Mouse (Mus musculus) heart, postnatal 36 days (tissue): ENCODE measurements at regions not wholly inside any gene's neighbourhood (a gene's known extent, or its start where the extent isn't known, plus 50 kb on each side); places are given as distances from the start of the nearest gene placed in this dataset.

Experiments used
- DNase-seq, 2 experiments: peaks; one replicate each; pipeline ENCODE4 v3.0.0; 2021 to 2022
- intact Hi-C: fragments of 180-260 bp; cut with DNase I; formaldehyde crosslinking; loops from one replicate; pipeline ENCODE4 v1.15.1; 2025

DNA sequence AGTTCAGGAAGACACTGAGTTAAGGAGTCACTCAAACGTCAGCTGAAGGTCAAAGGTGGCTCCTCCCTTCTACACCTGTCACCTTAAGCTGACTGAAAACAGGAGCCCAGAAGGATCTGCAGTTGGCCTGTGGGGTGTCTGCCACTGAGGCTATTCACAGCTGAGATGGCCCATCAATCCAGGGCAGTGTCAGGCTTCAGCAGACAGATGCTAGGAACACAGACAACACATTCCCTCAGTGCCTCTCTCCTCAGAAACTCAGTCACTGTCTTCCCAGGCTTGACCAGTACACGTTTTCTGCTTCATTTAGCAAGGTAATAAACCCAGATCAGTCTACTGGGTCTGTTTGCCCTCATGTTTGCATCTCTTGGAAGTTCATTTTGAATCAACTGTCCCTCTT lies 222.9 kb upstream of the Pkn2 start:
- DNase-seq, result no peak
- intact Hi-C loops, result no loop called here

DNA sequence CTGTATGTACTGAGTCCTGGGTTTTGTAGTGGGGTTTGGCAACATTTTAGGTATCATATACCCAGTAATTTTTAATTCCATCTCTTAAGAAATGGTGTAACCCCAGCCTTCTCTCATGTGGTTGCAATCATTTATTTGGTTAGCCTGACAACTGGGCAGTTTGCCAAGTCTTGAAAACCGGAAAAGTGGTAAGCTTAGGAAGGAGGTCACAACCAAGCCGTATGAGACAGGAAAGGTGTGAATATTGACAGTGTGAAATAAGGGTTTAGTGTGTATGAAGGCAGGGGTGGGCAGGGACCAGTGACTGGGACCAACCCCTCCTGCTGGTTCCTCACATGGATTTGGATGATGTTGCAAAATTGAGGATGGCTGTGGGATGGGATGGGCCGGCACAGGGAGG lies 221.5 kb upstream of the Pkn2 start:
- peak in 1 of 2 experiments; percentile 12 for DNase-seq
- intact Hi-C loops, result no loop called here

DNA sequence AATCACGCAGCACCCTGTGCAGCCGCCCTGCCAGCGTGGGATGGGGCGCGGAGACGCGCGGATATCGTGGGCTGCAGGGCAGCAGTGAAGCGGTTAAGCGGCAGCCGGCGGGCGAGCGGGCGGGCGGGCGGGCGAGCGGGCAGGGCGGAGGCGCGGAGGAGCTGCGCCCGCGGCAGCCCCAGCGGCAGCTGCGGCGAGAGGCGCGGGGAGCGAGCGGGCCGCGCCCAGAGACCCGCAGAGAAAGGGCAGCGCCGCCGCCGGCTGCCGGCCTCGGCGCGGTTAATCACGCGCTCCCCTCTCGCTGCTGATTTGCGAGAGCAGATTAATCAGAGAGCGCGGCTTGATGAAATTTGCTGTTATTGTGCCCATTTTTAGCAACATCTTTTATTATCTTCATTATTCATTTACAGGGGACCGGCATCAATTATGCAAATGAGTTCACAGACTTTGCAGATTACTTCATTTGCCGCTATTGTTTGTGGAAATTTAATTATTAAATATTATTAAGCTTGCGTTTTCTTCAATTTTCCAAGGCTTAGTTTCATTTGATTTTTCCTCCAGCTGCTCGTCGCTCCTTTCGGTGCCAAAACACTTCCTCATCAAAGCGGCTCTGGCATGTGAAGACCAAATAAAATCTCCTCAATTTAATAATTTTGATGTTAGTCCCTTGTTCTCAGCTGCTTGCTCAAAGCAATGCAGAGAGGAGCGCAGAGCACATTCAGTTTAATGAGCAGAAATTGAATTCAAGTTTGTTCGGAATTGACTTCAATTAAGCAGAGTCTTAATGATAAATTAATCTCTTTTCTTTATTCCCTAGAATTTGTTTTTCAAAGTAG lies 219.2 kb upstream of the Pkn2 start:
- DNase-seq, result peak in 1 of 2 experiments; percentile 7
- intact Hi-C loops, result no loop called here

DNA sequence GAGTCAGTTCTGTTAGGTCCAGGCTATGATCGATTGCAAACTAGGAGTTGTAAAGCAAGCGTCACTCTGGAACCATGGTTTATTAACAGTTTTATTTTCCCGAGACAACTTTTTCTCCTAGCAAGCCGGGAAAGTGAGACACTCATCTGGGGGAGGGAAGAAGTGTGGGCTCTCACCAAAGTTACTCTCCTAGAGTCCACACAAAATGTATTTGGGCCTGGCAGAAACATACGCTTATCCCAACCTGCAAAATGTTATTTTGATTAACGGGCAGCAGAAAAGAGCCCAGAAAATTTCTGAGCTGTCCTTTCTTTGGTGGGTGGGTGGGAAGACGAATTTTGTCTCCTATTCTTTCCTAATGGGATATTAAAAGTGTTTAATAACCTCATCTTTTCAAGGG lies 218.4 kb upstream of the Pkn2 start:
- DNase-seq, result no peak
- intact Hi-C loops, result no loop called here

DNA sequence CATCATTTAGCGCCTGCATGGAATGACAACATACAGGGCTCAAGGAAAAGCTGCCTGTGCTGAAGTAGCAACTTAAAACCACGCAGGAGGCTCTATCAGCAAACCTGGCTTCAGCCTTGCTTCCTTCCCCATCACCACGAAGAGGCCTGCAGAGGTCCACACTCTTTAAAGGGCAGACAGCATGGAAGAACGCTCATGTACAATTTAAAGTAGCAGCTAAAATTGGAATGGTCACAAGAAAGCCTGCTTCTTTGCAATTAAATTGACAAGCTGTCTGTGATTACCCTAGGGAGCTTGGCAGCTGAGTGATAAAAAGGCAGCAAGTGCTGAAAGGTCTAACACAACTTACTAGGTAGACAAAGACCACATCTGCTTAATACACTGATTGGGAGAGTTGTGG lies 210.4 kb upstream of the Pkn2 start:
- intact Hi-C loops, result no loop called here
- DNase-seq, result no peak

DNA sequence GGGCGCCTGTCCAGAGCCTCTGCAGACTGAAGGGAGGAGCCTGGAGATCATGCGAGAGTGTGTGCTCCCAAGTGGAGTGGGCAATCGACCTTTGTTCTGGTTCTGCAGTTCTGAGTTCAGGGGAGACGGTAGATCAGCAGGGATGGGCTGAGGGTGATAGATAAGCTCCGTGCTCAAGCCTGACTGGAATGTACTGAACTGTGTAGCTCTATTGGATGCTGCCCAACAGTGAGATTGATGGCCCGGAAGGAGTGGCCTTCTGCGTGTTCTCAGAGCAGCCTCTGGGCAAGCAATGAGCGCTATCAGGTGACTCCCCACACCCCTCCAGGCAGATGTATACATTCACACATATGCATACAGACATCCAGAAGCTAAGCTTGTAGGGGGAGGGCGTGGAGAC lies 209.1 kb upstream of the Pkn2 start:
- peak in 1 of 2 experiments; percentile 5 for DNase-seq
- intact Hi-C loops, result no loop called here

DNA sequence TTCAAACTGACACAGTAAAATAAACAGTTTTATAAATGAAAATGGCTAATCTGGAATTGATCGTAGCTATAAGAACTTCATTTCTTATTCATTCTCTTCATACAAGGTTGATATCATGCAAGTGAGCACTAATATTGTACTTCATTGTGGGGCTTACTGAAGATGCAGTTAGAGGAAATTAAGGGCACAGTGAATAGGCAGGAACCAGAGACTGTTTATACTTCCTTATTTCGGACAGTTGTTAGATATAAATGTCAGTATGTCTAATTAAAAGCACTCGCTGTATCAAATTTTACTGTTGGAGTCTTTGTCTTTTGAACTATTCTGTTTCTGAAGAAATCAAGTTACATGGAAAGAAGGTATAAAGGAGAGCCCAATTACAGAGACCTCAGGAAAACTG lies 208.5 kb upstream of the Pkn2 start:
- DNase-seq, result no peak
- intact Hi-C loops, result no loop called here

DNA sequence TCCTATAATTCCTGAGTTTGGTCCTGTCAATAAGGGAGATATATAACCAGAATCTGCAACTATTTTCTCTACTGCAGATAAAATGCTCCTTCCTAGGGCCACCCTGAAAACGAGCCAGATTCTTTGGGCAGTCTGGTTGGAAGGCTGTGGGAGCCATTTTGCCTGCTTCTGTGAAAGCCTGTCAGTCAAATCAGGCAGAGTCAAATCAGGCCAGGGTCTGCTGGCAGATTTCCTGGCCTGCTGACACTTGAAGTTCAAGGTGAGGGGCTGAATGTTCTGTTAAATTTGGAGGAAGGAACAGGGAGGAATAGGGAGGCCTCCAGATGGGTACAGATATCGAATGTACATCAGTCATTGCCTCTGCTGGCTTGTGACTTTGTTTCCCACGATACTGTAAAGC lies 206.0 kb upstream of the Pkn2 start:
- DNase-seq, result no peak
- intact Hi-C loops, result no loop called here

DNA sequence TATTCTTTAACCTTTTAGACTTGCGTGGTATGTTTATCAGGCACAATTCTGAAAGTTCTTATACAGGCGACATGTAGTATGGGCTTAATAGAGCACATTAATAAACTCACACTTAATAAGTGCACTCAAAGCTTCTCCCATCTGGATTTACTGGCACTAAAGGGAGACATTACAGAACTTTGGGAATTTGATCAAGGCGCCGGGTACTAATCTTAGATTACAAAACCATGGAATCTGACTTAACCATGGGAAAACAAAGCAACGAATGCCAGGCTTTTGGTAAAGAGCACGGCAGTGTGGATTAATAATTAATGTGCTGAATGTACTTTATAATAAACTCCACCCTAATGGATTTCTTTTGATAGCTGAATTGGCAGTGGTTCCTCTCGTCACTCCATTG lies 196.5 kb upstream of the Pkn2 start:
- DNase-seq, result no peak
- intact Hi-C loops, result no loop called here

DNA sequence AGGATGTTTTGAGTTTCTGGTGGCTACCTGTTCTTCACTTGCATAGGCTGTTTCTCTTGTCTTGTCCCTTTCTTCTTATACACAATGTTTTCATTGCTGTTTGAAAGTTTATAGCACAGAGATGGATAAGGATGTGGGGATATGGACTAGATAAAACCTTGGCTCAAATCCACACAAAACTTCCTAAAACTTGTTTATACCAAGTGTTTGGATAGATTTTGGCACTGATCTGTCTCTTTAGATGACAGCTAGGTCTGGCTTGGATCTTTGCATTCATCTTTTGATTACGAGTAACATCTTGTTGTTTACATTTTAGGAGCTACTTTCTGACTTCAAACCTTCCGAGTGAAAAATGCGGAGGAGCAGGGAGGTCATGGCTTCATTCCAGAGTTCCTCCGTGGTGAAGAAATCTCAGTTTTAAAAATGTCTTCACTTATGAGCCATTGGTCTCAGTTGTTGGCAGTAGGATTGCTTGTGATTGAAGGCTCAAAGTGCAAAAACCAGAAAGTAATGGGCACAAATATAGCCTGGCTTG lies 190.1 kb upstream of the Pkn2 start:
- intact Hi-C loops, result no loop called here
- no peak for DNase-seq

DNA sequence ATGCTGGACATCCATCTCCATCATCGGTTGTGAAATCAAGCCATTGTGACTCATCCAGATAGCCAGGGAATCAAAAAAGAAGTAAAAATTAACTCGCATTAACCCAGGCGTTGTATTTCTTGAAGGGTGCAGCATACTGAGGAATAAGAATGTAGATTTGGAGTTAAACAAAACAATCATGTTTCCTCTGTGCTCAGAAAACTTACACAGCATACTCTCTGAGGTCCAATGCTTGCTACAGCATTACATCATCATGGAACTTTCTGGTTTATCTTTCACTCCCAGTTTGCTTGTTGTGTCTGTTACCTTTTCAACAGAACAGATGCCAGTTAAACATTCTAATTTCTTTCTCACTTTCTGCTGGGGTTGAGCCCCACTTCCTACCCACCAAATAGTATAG lies 173.1 kb upstream of the Pkn2 start:
- intact Hi-C loops, result no loop called here
- no peak for DNase-seq

DNA sequence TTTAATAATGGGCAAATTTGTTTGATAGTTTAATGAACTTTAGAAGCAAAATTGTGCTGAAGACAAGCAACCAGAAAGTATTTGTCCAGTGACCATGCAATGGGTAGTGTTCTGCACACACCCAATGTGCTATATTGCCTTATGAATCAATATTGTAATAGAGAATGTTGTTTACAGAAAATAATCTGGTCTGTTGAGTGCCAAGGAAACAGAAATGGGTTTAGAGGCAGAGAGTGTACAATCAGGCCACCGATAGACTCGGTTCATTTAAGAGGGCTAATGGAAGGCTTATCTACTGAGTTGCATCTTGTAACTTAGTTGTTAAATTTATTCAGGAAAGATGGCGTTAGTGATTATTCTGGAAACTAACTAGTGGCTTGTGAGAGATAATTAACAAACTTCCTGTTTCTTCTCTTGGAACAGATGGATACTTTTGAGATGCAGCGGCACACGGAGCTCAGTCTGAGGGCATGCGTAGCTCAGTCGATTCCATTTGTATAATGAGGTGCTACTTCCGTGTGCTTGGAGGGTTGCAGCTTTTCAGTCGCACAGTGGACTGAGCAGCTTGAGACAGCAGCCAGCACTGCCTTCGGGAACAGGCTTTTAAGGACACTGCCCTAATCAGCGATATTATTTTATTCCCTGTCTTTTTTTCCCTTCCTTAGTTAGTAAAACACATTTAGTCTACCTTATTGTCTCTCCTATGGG lies 171.6 kb upstream of the Pkn2 start:
- DNase-seq, result no peak
- intact Hi-C loops, result no loop called here

DNA sequence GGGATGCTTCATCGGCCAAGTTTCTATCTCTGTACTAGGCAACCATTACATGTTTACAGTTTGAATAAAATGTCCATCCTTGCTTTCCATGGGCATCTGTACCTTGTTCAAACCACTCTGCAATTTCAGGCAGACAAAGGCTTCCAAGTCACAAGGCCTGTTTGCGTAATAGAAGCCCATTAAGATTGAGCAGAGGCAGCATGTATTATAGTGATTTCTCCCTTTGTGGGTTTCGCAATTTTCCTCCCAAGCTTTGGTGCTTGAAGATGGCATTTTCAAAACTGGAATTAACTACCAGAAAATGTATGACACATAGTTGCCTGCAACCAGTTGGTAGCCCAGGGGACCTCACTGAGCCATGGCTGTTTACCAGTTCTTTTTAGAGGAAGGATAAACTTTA lies 158.9 kb upstream of the Pkn2 start:
- DNase-seq, result no peak
- intact Hi-C loops, result no loop called here

DNA sequence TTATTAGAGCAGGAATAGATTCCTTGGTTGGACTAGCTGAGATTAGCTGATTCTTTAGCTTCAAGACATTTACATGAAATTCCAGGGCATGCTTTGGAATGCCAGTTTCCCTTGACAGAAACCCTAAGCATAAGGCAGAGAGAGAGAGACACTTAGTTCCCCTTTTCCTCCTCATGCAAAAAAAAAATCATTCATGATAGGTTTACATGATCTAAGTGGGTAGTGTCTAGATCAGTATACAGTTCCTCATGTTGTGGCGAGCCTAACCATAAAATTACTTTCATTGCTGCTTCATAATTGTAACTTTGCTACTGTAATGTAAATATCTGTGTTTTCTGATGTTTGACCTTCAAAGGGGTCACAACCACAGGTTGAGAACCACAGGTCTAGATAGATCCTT lies 154.3 kb upstream of the Pkn2 start:
- intact Hi-C loops, result no loop called here
- no peak for DNase-seq

DNA sequence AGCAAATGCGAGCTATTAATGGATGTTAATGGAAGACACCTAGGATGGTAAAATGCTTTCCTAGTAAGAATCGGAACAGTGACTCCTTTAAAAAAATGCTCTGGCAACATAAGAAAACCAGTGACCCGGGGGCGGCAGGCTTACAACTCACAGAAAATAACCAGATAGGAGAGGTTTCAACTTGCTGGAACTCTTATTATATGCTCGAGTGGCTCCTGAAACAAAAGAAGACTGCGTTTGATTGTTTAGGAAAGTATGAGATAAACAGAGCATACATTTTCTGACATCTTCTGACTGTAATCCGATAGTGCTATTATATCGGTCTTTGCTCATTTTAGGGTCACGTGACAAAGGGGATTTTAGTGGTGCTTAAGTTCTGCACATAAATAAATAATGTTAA lies 152.8 kb upstream of the Pkn2 start:
- no peak for DNase-seq
- intact Hi-C loops, result no loop called here

DNA sequence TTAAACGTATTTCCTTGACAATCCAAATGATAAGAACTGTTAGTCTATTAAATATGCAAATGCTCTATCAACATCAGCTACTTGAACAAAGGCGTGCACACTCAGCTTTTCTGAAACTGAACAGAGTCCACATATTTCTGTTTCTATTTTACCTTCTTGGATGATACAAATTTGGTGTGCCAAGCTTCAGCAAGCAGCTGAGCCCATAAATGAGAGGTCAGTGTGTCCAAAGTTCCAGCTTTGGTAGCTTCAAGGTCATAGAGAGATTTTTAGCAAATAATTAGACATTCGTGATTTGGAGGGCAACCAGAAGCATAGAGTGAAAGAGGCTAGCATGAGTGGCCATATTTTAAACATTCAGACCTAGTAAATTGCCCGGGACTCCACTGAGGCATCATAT lies 140.7 kb upstream of the Pkn2 start:
- DNase-seq, result no peak
- intact Hi-C loops, result no loop called here

DNA sequence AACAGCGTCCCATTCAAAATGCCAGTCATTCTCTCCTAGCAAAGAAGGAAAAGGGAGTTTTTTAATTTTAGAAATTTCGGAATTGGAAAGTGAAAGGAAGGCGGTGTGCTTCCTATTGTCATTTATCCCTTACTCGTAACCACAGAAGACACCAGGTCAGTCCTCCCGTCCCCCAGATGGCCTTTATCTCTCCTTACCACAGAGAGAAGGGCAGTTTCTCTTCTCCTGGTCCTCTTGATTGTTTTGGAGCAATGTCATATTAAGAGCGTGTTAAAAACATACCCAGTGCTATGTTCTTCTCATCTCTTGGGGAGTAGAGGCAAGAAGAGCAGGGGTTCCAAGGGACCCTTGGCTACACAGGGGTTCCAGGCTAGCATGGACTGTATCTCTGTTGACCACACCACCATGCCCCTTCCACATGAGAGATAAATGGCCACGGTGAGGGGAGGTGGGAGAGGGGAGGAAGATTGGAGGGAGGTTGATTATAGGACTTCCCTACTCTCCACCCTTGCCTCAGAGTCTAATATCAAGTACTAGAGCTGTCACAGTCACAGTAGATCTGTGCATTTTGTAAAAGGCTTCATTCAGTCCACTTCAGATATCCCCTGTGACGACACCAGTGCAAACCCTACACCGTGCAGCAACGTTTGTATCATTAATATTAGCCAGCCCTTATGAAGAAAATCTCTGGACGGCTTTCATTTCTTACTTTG lies 139.5 kb upstream of the Pkn2 start:
- DNase-seq, result no peak
- intact Hi-C loops, result no loop called here

DNA sequence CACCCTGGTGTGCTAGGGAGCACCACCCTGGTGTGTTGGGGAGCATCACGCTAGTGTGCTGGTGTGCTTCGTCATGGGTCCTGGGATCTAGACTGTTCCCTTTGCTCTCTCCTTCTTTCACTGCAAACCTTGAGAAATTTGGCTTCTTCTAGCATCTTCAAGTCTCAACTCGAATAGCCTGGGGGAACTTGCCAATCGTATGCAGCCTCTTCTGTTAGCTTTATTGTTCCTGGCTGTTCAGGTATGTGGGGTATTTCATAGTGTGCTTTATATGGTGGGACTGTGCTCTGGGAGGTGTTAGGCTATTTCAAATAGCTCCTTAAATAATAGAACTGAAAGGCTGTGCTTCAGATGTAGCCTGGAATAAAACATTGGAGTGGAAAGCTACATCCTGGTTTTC lies 135.7 kb upstream of the Pkn2 start:
- DNase-seq, result no peak
- intact Hi-C loops, result no loop called here

DNA sequence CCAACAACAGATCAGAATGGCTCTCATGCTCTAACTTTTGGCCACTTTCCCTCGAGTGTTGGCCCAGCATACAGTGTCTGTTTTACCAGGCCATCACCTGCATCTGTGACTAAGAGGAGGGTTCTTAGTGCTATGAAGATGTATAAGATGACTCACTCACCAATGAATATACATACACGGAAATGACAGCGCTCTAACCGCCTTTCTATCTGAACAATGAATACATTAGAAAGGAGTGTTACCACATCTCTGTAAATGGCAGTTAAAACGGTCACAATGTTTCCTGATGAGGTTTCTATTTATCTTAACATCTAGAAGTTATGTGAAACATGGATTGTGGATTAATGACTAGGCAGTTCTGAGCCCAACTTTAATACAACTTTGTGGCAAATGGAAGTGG lies 135.0 kb upstream of the Pkn2 start:
- no peak for DNase-seq
- intact Hi-C loops, result no loop called here

DNA sequence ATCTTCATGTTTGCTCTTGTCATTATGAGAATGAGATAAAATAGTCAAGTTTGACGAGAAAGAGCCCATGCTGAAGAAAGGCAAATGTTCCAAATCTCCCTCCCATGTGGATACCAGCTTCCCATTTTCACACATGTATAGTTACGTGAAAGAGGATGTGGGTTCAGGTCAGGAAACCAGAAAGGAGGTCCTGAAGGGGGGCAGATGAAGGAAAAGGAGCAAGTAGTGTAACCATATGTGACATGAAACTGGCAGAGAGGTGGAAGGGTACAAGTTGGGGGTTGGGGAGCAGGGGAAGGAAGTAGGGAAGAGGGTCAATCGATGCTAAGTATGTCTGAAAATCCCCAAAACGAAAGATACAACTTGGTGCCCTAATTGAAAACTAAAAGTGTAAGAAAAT lies 132.6 kb upstream of the Pkn2 start:
- no peak for DNase-seq
- intact Hi-C loops, result no loop called here

DNA sequence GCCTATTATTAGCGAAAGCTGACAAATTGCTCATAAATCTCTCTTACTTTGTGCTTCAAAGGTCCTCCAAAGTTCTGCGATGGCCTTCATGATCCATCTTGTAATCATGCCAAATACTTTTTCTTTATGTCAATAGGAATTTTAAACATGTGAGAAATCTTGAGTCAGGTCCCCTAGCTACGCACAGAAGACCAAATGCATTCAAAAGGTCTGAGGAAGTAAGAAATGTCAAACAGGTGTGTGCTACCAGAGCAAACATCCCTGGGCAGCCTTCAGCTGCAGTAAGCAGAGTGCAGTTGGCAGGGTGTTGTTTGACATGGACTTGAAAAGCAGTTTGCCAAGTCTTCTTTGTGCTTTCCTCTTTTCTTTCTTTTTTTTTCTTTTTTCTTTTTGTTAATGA lies 125.2 kb upstream of the Pkn2 start:
- intact Hi-C loops, result no loop called here
- no peak for DNase-seq

DNA sequence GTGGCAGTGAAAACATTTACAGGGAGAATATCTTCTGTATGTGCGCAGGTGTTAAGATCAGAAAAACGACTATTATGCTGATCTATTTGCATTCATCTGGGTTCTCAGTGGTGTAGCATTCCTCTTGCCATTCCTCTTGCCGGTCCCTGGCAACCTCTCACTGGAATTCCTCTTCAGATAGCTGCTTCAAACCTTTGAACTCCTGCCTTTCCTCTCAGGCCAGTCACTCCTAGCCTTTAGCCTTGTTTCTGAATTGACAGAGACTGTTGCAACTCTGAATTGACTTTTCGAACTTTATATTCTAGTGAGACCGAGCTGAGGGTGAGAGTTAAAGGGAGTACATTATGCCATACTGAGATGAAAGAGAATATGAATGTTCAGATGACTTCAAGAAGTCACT lies 120.1 kb upstream of the Pkn2 start:
- intact Hi-C loops, result no loop called here
- DNase-seq, result no peak
